Mouse (Mus musculus) heart, adult 10 weeks (tissue): ENCODE data around the gene Pln. TPM values are rescaled to one million over a fixed set of nuclear protein-coding genes. Genes with fewer than 3 reads are reported as not detected.

Source experiments
- polyA plus RNA-seq: library from polyadenylated mRNA; stranded (reverse); fragments of 350-450 nt; fragmentation: Illumina TruSeq; extraction: RNeasy Lipid Tissue Mini Kit (QIAGEN cat#74804); gene quantifications from one replicate; pipeline ENCODE4 v1.2.3, GENCODE M21; 2014; ENCODE audit warnings: low read depth, low replicate concordance

Pln gene
- polyA plus RNA-seq = 7,087 TPM

DNA sequence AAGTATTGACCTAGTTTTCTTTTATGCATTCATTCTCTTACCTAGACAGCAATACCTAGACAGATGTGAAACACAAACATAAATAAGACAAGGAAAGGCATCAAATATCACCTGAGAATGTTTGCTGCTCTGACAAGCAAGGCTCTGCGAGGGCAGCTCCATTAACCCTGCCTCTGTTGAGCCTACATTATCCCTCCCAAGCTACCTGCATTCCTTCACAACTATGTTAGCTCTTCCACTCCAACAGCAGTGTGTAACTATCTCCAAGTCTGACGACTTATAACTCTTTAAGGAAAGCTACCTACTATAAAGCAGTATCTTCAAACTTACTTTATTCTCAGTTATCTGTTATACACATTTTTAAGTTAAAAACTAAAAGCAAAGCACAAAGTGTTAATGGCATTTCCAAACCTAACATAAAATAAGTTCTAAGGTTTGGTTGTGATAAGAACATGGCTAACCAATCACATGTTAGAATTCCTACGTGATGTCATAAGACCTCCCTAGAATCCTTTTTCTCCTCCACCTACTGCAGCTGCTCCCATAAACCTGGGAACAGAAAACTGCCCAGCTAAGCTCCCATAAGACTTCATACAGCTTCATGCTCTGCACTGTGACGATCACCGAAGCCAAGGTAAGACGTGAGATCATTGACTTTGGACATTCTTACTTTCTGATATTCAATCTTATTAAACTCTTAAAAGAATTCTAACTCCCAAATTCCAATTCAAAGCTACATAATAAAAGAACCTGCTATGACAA lies at the start of gene Pln:
Gene Pln, plus strand, starts transcription at position 506 of the 762 bp plus-strand sequence.

DNA sequence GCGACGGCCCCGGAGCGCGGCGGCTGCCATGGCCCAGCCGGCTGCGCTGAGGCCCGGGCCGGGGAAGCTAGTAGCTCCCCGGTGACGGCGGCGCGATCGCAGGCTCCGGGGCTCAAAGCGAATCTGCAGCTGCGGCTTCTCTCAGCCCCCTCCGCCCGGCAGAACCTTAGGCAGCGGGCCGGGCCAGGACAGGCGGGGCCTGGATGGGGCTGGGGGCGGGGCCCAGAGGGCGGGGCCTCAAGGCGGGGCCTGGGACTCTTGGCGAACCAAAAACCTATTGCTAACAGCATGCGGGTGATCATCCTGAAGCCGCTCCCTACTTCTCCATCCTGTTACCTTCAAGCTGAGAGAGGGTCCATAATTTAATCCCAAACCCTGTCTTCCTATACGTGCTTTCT lies 42.2 kb downstream of the Pln start, which contains the start of gene Cep85l:
Gene Cep85l, minus strand, starts transcription at position 239 of the 398 bp plus-strand sequence.

Other genes starting within 250 kb of the Pln start
- 10.9 TPM for gene Cep85l, start 42.3 kb downstream of the Pln start, polyA plus RNA-seq